Mouse (Mus musculus): ENCODE measurements at regions not wholly inside any gene's neighbourhood (a gene's known extent, or its start where the extent isn't known, plus 50 kb on each side); places are given as distances from the start of the nearest gene placed in this dataset.

DNA sequence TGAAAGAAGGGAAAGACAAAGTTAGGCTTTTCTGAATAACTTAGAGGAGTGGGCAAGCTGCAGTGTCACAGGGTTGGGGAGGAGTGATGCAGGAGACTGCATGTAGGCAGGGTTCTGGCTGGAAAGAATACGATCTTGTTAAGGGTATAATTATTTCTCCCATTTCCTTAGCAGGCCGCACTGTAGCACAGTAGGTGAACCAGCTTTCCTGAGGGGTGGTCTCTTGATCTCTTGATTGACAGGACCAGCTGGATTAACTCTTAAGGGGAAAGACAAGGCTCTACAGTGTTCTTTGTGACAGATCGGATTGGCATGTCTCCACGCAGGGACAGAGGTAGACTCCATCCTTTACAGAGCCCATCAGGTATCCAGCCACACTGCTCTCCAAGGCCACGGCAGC lies 54.5 kb upstream of the Meis1 start:
- in situ Hi-C loops (cut with MboI, MseI): no loop called here

DNA sequence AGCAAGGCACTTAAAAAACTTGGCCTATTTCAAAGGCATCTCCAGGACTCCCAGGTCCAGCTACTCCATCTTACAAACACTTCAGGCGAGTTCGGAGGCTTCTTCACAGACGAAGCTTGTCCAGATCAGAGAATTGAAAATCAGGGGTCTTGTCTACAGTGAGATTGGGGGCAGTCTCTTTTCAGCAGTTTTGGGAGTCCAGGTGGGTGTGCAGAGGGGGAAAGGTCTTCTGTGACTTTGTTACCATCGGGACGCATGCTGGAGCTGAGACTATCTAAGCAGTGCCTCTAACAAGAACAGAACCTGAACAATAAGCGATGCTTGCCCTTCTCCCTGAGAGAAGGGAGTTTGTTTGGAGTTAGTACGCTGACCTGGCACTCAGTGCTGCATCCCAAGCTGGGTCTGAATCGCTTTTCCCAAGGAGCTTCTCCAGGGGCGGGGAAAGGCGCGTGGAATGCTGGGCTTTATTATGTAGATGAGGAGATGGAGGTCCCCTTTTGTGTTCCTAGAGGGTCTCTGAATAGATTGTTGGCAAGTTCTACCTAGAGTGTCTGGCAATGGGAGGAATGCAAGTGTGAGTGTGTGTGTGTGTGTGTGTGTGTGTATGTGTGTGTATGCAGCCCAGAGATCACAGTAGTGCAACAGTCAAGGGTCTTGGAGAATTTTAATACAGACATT lies 55.2 kb upstream of the Meis1 start:
- in situ Hi-C loops (cut with MboI, MseI): no loop called here

DNA sequence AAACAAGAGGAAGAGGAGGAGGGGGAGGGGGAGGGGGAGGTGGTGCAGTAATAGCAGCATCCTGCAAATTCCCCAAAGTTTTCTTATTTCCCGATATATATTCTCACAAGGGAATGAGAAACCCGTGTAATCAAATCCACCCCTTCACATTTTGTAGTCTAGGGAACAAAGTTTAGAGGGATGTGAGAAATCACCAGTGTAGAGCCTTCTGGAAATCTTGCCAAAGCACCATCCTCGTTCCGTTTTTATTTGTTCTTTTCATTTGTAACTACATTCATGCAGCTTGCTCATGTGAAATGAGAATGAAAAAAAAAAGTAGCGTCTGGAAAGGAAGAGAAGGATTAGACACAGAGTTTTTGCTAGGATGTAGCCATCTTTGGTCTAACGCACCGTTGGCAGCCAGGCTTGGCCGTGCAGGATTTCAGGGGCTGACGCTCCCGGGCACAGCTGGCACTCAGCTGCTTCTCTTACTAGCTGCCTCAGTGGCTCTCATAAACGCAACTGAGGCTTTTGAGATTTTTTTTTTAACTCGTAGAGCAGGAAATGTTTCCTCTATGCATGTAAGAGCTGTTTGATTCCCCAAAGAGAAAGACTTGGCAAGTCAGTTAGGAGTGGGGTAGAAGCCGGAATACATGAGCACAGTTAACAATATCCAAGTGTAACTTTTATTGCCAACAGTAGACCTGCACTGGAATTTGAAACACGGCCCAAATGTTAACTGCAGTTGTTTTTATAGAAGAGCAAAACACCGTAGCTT lies 72.5 kb upstream of the Meis1 start:
- in situ Hi-C loops (cut with MboI, MseI): no loop called here

DNA sequence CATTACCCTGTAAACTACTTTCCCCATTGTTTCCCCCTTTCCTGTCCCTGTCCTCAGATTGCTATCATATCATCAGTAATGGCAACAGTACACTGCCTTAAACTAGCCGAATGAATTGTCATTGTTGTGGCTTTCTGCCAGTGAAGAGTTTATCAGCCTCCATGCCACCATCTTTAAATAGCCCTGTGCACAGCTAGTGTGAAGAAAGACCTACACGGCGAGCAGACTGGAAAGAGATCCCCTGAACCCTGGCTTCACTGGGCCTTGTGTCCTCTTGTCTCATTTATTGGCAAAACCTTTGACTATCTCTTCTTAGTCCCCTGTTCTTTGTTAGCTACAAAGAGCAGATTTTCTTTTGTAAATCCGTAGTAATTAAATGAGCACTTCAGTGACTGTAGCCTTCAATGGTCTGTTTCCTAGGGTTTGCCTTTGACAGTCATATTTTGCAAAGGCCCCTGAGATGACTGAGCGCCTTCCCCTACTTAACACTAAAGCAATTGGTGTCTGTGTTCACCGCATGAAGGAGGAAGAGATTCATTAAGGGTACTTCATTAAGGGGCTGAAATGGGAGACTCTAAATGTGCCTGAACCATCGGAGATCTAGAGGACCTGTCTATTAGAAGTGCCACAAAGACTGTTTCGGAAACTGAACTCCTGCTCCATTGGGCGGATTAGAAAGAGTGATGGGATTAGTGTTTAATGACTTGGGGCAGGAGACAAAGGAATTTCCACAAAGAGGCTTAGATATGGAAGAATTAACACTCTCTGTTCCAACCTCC lies 74.4 kb upstream of the Meis1 start:
- in situ Hi-C loops (cut with MboI, MseI): no loop called here

DNA sequence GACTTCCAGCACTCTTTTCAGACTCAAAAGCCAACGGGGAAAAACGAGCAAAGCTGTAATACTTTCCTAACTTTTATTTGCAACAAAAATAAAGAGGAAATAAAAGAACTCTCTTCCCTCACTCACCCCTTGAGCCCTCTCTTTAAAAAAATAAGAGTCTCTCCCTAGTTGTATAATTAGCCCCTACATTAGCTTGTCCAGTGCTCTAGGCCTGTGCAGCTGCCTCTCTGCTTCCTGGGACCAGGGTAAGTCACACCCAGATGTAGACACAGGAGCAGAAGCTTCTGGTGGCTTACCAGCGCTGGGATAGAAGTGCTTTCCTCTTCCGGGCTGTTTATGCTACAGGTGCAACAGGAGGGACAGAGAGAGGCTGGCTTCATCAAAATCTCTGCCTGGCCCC lies 75.0 kb upstream of the Meis1 start:
- in situ Hi-C loops (cut with MboI, MseI): no loop called here

DNA sequence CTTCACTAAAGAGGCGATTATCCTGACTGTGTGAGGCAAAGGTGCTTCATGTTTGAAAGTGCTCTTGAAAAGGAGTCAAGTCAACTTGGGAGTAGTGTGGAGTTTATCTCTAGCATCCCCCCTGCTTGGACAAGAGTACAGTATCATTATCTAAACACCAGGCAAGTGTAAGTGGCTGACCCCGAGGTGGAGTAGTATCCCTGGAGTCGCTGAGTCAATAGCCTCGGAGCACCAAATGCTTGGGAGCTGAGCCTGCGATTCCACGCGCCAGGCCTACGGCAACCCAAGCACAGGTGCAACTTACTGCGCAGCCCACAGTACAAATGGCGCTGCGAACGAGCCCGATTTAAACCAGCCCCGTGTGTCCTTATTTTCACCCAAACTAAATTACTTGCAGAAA lies 75.4 kb upstream of the Meis1 start:
- in situ Hi-C loops (cut with MboI, MseI): no loop called here

DNA sequence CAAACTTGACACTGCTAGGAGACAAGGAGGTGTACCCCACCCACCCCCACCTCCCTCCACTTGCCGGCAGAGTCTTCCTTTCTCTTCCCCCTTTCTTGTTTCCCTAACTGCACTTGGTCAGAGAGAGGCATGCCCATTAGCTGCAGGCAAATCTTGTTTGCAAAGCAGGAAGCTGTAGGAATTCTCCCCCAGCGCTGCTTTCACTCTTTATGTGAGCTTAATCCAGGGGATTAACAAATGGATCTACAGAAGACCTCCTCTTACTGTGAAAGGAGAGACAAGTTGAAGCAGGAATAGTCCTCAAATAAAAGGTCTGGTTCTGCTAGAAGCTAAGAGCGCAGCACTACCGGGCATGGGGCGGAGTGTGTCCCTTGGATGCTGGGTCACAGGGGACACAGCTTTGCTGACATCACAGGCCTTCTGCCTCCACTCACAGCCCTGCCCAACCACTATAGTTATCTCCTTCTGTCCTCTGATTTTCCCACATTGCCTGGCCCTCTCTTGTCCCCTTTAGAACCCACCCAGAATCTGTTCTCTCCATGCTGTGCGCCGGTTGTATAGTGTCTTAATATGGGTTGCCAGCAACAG lies 84.3 kb upstream of the Meis1 start:
- in situ Hi-C loops (cut with MboI, MseI): no loop called here

DNA sequence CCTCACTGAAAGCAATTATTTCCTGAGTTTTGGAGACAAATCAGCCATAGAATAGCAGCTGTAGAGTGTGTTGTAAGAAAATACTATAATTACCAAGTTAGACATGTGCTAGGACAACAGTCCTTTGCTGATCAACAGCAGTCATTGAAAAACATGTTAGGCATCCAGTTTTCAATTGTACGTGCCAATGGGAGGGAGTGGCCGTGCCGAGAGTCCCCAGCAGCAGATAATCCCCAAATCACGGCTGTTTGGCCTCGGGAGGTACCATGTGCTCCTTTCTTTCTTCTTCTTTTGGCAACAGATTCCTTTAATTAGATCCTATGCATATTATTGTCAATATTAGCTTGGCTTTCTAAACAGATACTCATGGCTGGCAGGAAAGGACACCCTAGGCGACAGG lies 88.4 kb upstream of the Meis1 start:
- in situ Hi-C loops (cut with MboI, MseI): loop anchor here in 1 of 2 experiments (5.0 kb wide), 1 partner anchor 50 kb away; no protein-coding TSS in a partner anchor

DNA sequence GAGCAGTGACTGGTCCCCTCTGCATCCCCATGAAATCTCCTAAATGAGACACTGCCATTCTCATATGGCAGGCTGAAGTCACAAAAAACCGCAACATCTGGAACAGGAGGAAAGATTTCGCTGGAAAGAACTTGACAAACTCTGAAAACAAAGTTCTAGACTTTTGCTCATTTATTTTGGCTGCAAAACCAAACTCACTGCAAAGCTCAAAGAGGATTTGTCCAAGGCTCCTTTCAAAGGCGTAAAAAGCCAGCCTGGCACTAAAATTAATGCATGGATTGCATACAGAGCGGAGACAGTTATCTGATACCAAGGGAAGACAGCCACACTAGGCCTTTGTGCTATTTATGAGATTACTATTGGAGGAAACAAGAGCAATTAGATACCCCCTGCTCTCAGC lies 90.3 kb upstream of the Meis1 start:
- in situ Hi-C loops (cut with MboI, MseI): loop anchor here in 1 of 2 experiments (5.0 kb wide), 1 partner anchor 52 kb away; no protein-coding TSS in a partner anchor

DNA sequence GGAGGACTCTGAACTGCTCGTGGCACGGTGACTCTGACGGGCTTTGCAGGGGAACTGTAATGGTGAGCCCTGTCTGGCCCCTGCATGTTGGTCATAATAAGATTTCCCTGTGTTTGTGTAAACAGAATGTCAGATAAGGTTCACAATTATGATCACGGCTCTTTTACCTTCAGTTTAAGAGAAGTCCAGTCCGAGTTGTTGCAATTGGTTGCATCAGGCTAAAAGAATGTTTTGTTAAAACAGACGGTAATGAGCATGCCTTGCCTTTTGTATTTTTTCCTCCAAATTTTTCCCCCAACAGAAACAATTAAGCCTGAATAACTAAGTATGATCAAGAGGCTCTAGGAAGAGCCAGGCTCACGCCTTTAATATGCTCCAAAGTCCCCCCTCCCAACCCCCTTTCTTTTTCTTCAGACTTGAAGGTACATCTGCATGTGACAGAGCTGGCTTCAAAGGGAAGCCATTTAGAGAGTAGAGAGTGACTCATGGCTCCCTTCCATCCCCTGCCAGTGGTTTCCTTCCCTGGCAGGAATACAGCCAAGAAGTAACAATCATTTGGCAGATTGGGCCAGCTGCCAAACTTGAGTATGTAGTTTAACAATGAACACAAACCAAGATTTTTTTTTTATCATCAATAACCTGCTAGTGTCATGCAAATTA lies 93.3 kb upstream of the Meis1 start:
- in situ Hi-C loops (cut with MboI, MseI): no loop called here

DNA sequence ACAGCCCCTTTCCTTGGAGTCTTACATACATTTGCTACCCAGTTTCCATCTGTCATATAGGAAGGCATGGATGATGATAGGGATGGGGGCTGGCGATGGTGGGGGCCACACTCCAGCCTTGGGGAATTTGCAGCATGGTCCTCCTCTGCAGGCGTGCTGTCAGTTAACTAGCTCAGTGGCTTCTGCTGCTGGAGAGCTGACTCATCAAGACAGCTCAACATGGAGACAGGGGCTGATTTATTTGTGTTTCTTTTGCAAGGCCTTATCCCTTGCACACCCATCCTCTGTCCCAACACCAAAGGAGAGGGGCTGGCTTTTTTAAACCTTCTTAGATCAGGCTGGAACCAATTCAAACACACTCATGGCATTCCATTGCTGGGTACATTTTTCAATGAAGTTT lies 98.3 kb upstream of the Meis1 start:
- in situ Hi-C loops (cut with MboI, MseI): no loop called here

DNA sequence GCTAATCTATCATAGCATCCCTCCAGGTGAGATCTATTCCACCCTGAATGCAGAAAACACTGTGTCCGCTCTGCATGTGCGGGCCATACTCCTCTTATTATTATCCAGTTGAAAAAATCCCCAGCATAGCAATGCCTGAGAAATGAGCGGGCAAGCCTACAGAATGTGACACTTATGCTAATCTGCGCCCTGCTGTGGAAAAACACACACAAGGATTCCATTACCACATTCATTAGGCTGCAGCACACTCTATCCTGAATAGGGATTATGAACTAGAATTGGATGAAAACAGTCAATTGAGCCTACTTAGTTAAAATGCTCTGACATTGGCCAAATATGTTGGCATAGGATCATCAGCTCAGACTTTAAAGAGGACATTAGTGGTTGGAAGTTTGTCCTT lies 99.5 kb upstream of the Meis1 start:
- in situ Hi-C loops (cut with MboI, MseI): no loop called here

DNA sequence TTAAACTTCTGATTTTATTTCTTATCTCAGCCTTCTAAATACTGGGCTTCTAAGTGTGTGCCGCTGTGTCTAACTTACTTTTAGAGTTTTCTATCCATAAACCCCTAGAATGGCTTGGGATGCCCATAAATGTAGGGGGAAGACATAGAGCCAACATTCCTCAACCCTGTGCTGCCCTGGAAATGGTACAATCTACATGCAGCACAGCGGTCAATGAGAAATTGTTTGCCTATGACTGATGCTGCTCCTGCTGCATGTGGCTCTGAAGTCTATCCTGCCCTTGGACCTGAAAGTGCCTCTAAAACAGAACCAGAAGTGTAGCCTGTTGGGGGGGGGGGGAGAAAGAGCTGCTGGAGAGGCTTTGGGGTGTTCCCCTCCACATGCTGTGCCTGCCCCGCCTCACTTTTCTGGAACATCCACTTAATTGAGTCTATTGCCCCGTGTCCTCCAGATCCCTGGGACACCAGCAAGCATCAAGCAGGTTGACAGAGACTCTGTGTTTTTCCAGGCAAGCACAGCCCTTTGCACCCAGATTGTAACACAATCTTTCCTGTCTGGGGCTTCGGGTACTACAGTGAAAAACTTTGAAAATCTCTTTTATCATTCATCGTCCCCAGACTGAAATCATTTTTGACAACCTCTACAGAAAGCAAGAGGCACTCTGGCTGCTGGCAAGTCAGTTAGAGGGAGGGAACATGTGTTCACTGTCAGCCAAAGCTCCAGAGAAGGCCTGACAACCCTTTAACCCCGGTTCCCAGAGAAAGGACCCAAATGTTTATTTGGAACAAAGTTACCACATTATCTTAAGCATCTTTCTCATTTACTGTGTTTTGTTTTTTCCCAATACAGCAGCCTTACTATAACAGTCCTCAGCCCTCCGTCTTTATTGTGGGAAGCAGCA lies 101.4 kb upstream of the Meis1 start:
- in situ Hi-C loops (cut with MboI, MseI): no loop called here

DNA sequence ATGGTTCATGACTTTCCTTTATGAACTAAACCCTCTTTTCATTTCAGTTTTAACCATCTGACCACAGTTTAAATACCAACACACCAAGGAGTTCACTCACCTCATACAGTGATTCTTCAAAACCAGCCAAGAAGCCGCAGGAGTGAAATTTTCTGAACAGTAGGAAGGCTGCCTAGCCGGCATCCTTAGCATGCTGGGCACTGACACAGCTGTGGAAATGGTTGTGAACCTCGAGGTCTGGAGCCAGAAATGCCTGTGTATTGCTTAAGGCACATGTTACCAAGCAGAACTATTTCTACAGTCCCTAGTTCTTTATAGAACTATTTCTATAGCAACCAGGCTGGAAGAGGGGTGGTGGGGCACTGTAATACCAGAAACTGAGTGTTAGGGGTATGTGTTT lies 102.1 kb upstream of the Meis1 start:
- in situ Hi-C loops (cut with MboI, MseI): no loop called here

DNA sequence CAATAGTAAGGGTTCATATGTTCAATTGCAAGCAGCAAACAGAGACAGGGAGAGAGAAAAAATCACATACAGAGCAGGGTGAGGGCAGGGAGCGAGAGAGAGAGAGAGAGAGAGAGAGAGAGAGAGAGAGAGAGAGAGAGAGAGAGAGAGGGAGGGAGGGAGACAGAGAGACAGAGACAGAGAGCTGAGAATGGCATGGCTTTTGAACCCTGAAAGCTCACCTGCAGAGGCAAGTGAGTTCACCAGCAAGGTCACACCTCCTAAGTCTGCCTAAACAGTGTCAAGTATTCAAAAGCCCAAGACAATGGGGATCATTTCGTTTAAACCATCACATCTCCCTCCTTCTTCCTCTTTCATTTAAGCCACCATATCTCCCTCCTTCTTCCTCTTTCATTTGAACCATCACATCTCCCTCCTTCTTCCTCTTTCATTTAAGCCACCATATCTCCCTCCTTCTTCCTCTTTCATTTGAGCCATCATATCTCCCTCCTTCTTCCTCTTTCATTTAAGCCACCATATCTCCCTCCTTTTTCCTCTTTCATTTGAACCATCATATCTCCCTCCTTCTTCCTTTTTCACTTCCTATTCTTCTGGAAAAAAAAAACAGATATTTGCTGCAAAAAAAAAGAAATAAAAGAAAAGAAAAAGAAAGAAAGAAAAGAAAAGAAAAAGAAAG lies 116.7 kb upstream of the Meis1 start:
- in situ Hi-C loops (cut with MboI, MseI): no loop called here

DNA sequence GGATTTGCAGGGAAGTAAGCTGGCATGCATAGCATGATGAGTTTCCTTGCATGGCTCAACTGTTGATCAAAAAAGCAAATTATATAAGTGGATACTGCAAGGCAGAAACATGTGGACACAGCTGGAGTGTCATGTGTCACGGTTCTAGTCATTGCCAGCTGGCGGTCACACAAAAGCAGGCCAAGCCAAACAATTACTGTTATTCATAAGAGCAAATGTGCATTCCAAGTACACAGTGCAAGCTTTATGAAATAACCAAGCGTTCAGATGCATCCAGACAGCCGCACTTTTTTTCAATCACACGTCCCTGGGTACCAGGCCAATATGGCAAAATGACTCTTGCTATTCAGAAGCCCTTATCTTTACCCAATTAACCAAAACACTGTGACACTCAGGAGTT lies 119.6 kb upstream of the Meis1 start:
- in situ Hi-C loops (cut with MboI, MseI): no loop called here

DNA sequence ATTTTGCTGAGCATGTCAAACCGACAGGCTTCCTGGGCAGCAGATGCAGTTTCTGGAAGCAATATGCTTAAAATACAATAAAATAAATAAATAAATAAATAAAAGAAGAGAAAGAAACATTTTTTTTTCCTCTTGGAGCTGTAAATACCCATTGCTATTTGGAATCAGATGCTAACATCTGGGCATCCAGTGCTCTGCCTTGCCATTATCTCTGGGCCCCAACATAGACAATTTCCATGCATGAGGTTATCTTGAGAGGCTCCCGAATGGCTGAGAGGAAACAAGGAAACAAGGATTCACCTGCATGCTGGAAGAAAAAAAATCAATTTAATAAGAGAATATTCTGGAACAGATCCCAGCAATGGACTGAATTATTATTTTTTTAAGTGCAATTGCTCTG lies 120.0 kb upstream of the Meis1 start:
- in situ Hi-C loops (cut with MboI, MseI): no loop called here

DNA sequence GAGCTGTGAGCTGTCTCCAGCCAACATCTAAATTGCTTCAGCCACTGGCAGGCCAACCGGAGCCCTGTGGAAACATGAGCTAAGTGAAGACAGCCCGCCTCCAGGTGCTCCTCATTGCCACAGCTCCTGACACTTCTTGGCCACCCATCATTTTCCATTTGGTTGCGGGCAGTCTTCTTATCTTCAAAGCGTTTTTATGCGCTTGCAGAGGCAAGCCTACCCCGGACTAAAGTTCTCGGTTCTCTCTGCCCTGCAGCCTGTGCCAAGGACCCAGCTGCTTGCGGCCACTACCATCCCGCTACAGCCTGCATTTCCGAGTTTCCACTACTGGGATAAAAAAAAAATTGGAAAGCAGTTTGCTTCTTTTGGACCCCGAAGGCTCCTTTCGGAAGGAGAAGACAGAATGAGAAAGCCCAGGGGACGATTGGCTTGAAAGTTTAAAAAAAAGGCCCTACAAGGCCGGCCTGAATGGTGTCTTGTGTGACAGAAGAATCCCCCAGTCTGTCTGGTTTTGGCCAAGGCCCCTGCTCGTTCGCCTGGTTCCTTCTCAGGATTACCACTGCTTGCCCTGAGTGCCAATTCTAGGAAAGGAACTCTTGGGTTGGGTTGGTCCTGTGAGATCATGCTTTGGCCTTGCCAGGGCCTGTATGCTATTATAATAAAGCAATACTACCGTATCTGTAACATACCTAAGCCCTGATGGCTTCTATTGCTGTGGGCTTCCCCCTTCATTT lies 124.6 kb upstream of the Meis1 start:
- in situ Hi-C loops (cut with MboI, MseI): no loop called here

DNA sequence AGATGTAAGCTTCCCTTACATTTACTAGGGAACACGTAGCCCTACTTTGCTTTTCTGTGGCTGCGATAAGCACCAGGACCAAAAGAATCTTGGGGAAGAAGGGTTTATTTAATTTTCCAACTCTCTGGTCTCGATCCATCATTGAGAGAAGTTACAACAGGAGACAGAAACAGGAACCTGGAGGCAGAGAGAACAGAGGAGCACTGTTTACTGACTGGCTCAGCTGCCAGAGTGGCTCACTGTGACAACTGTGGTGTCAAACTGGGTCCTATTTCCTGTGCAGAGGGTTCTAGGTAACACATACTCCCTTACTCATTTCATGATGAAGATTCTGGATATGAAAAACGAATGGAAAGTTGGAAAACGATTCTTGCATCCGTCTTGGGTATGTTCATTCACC lies 125.7 kb upstream of the Meis1 start:
- in situ Hi-C loops (cut with MboI, MseI): no loop called here
